Mouse (Mus musculus) limb, embryonic 14.5 days (tissue): Measurements from ENCODE around the gene Btbd2. TPM values are rescaled to one million over a fixed set of nuclear protein-coding genes. Genes with fewer than 3 reads are reported as not detected.

Experiments
- ATAC-seq: fragments of 200-750 bp; cut with Nextera tagmentation; 2 replicates; pipeline ENCODE4 v1.8.0; 2017; ENCODE audit warnings: low read depth, moderate number of reproducible peaks, moderate TSS enrichment; ENCODE audit not compliant: low FRiP score
- DNase-seq: peaks from one replicate; pipeline ENCODE4 v3.0.0-alpha.2; 2015; ENCODE audit warnings: low spot score
- H3K27ac ChIP-seq: fragments of 300-500 bp; sonication (generic); replicated peaks from 2 replicates; pipeline ENCODE4 v1.5.1; 2014; ENCODE audit warnings: low read depth, mild to moderate bottlenecking, low read length, moderate library complexity, mixed read lengths
- H3K27me3 ChIP-seq: fragments of 300-500 bp; sonication (generic); 2 replicates; pipeline ENCODE4 v1.6.1; 2014; ENCODE audit warnings: low read length, mixed read lengths; ENCODE audit not compliant: control insufficient read depth, insufficient read depth
- H3K36me3 ChIP-seq: fragments of 300-500 bp; sonication (generic); 2 replicates; pipeline ENCODE4 v1.6.1; 2014; ENCODE audit warnings: mild to moderate bottlenecking, low read length, moderate library complexity, mixed read lengths; ENCODE audit not compliant: control insufficient read depth, insufficient read depth
- H3K4me1 ChIP-seq: fragments of 300-500 bp; sonication (generic); 2 replicates; pipeline ENCODE4 v1.6.1; 2014; ENCODE audit warnings: antibody characterized with exemption, low read length, mixed read lengths; ENCODE audit not compliant: control insufficient read depth, insufficient read depth
- H3K4me2 ChIP-seq: fragments of 300-500 bp; sonication (generic); replicated peaks from 2 replicates; pipeline ENCODE4 v1.6.1; 2014; ENCODE audit warnings: low read depth, mild to moderate bottlenecking, low read length, moderate library complexity; ENCODE audit not compliant: severe bottlenecking
- H3K4me3 ChIP-seq: fragments of 300-500 bp; sonication (generic); replicated peaks from 2 replicates; pipeline ENCODE4 v1.5.1; 2014; ENCODE audit warnings: low read length
- H3K9ac ChIP-seq: fragments of 300-500 bp; sonication (generic); 2 replicates; pipeline ENCODE4 v1.6.1; 2014; ENCODE audit warnings: mild to moderate bottlenecking, low read depth, low read length, moderate library complexity; ENCODE audit not compliant: severe bottlenecking
- H3K9me3 ChIP-seq: fragments of 300-500 bp; sonication (generic); 2 replicates; pipeline ENCODE4 v1.6.1; 2016; ENCODE audit warnings: low read length; ENCODE audit not compliant: control insufficient read depth
- POLR2A ChIP-seq: fragments of 200-500 bp; IDR thresholded peaks from 2 replicates; pipeline ENCODE4 v1.8.0; 2012; ENCODE audit warnings: inconsistent platforms, mild to moderate bottlenecking, moderate library complexity, borderline replicate concordance; ENCODE audit not compliant: insufficient read depth, insufficient read length; ENCODE audit errors: extremely low read depth
- WGBS: fragments of 180-500 bp; shearing (Covaris S2); extraction: QIAGEN DNeasy Blood & Tissue Kit; methylation state at CpG from one replicate; pipeline ENCODE4 v1.1.7; 2014; 5-methylcytosine and 5-hydroxymethylcytosine counted together
- polyA plus RNA-seq, 2 experiments: library from polyadenylated mRNA; depleted of rRNA in 1 of 2; stranded (reverse) in 1 of 2; unstranded in 1 of 2; fragments of >200 nt; fragmentation: Nextera tagmentation in 1 of 2; extraction: Ambion mirVana in 1 of 2; gene quantifications; 2 replicates each; pipeline versions ENCODE4 v1.2.1 to v1.2.3; 2012 to 2014

The Btbd2 gene
- polyA plus RNA-seq, 2 experiments: 78.0 to 87.8 TPM

GRCm38 (mm10) chr10:80620796-80621689 is 35.8 kb downstream of the Btbd2 start:
- Histone ChIP-seq H3K27me3 (no peaks in the 10 kb centered on the region), H3K9me3 (no peaks in the 10 kb centered on the region), H3K9ac (peak overlapping the region; percentile 50), H3K36me3 (0 out of 2 replicates have a peak, but pooled peaks cover 4% of the 10 kb centered on the region), H3K4me1 (peaks cover 13% of the 10 kb centered on the region), H3K27ac (peak overlapping the region; percentile 86; the same call in 1 of the 2 replicates), H3K4me2 (peak overlapping the region; percentile 72), H3K4me3 (peak overlapping the region; percentile 85)
- WGBS: 54% methylated on average over 16 of the region's 16 CpGs
- DNase-seq (no peak), ATAC-seq (no peak)
- TF ChIP-seq POLR2A: no peak

DNA sequence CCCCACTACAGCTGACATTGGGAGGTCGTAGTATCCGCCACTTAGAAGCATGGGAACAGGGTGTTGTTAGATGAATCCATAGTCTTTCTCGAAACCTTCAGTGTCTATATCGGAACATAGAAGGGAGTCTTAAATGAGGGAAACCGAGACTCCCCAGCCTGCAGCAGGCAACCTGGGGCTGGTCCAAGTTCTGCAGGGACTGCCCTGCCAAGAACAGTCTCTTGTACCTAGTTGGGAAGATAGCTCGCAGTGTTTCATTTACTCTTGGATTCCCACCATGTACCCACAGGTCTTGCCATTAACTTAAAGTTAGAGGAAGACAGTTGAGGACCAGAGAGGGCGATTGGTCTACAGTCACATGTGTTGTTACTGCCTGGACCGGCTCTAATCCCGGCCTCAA is 36.5 kb downstream of the Btbd2 start:
- TF ChIP-seq POLR2A: no peak
- H3K27ac ChIP-seq: no peak overlapping the region
- H3K36me3 ChIP-seq: peaks cover 11% of the 10 kb centered on the region; the same call in 1 of the 2 replicates
- H3K27me3 ChIP-seq: no peaks in the 10 kb centered on the region
- H3K9ac ChIP-seq: no peak overlapping the region
- ATAC-seq (no peak), DNase-seq (no peak)
- peaks cover 13% of the 10 kb centered on the region for H3K4me1 ChIP-seq
- no peak overlapping the region for H3K4me3 ChIP-seq
- no peak overlapping the region for H3K4me2 ChIP-seq
- WGBS: 85% methylated on average over 9 of the region's 9 CpGs
- H3K9me3 ChIP-seq: no peaks in the 10 kb centered on the region

DNA sequence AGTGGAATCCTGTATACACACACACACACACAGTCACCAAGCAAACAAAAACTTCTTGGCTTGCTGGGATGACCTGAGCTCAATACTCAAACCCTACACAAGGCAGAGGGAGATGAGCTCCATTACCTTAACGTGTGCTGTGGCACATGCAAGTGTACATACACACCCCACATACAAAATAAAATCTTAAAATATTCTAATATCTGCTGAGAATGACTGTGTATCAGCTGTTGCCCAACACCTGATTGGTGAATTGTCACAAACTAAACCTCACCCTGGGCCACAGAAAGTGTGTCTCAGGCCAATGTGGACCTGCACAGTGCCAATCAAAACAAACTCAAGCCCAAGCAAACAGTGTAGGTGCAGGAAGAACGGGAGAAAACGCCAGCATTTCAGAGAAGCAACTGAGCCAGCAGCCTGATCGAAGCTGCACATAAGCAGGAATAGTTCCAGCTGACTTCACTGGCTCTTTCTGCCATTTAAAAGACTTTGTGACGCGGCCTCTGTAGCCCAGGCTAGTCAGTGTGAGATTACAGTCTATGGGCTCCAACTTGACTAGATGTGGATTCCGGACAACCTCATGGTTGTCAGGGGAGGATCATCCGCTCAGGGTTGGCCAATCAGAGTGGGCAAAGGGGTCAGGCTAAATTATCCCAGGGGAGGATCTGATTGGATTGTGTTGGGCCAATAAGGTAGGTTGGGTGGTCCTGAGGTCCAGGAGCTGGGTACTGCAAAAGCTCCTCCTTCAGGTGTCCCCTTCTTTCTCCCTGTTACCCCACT is 37.2 kb downstream of the Btbd2 start:
- Histone ChIP-seq H3K9me3 (no peaks in the 10 kb centered on the region), H3K9ac (no peak overlapping the region), H3K4me1 (peaks cover 13% of the 10 kb centered on the region), H3K27me3 (no peaks in the 10 kb centered on the region), H3K27ac (no peak overlapping the region), H3K4me3 (no peak overlapping the region), H3K36me3 (peaks cover 18% of the 10 kb centered on the region), H3K4me2 (no peak overlapping the region)
- peak; percentile 9 for DNase-seq
- 30% methylated on average over 8 of the region's 8 CpGs for WGBS
- ATAC-seq: no peak
- TF ChIP-seq POLR2A: no peak

- no peak for ATAC-seq
- Histone ChIP-seq H3K9ac (no peak overlapping the region), H3K27me3 (no peaks in the 10 kb centered on the region), H3K4me2 (no peak overlapping the region), H3K4me1 (0 out of 2 replicates have a peak, but pooled peaks cover 4% of the 10 kb centered on the region), H3K27ac (no peak overlapping the region), H3K9me3 (no peaks in the 10 kb centered on the region), H3K4me3 (no peak overlapping the region), H3K36me3 (peaks cover 31% of the 10 kb centered on the region)
- 75% methylated on average over 9 of the region's 9 CpGs for WGBS
- DNase-seq: no peak
- no peak for TF ChIP-seq POLR2A
Observed at GRCm38 (mm10) chr10:80618181-80618580, 38.7 kb downstream of the Btbd2 start.

DNA sequence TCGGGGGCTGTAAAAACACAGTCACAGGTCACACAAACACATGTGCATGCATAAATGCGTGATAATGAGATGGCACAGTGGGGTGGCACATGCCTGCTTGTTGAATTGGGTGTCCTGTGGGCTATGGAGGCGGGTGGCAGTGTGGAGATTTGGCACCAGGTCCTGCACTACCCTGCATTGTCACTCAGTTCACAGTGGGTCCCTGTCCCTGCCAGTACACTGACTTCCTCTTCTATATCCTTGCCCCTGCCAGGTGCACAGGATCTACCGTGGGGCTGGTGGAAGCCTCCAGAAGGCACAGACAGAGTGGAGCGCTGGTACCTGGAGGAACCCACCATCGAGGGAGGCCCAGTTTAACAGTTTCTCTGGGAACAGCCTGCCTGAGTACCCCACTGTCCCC is 42.5 kb downstream of the Btbd2 start:
- peaks cover 64% of the 10 kb centered on the region for H3K36me3 ChIP-seq
- 88% methylated on average over 6 of the region's 6 CpGs for WGBS
- no peak for ATAC-seq

More for the DNA sequence above, 42.5 kb downstream of the Btbd2 start:
- Histone ChIP-seq H3K9me3 (no peaks in the 10 kb centered on the region), H3K9ac (no peak overlapping the region), H3K27me3 (no peaks in the 10 kb centered on the region), H3K4me1 (no peaks in the 10 kb centered on the region), H3K4me2 (no peak overlapping the region), H3K4me3 (no peak overlapping the region), H3K27ac (no peak overlapping the region)
- no peak for TF ChIP-seq POLR2A
- no peak for DNase-seq
